Mouse (Mus musculus) CH12F3 (cell line): Measurements from ENCODE around the gene Smyd1.

Experiments used
- in situ Hi-C: fragments of 300-500 bp; cut with MboI; formaldehyde crosslinking; loops from 2 replicates; pipeline ENCODE4 v1.14.3; 2020; ENCODE audit warnings: low sequenced_read_pairs

Gene Smyd1

DNA sequence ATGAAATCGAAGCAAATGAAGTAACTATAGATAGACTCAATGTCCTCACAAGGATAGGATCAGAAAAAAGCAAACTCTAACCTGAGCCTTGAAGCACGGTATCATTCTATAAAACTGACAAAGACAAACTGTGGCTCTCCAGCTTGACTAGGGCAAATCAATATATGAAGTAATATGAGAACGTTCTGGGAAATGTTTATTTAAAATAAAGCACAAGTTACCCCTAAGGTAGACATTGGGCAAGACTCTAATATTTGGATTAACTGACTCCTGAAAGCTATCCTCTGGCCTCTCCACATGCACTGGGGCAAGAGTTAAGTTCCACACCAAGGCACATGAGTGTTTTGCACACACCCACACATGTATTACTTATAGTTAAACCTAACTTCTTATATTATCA lies 61.0 kb downstream of the Smyd1 start:
- in situ Hi-C loops, result no loop called here

- in situ Hi-C loops, result no loop called here
Measured at GRCm38 (mm10) chr6:71260051-71260640, 61.9 kb downstream of the Smyd1 start.

GRCm38 (mm10) chr6:71259166-71259565 lies 62.9 kb downstream of the Smyd1 start:
- in situ Hi-C loops, result no loop called here

- in situ Hi-C loops, result no loop called here
Measured at GRCm38 (mm10) chr6:71258562-71258961, 63.5 kb downstream of the Smyd1 start.

DNA sequence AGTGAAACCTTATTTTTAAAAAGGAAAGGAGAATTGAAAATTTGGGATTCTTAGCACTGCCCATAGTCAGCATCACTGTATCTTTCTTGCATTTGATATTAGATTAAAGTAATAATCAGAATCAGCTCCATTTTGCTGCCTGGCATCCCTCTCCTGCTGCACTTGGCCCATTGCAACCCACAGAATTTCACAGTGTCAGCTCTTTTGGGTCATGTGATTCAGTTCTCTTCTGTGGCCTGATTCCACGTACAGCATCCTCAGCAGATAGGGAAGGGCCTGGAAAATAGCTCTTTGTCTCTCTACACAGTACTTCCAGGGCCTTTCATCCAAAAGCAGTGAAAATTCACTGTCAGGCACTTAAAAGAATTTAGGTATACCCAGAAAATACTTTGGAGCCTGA lies 64.7 kb downstream of the Smyd1 start:
- in situ Hi-C loops, result no loop called here

GRCm38 (mm10) chr6:71256166-71256565 lies 65.9 kb downstream of the Smyd1 start:
- in situ Hi-C loops, result no loop called here

- in situ Hi-C loops, result no loop called here
Measured at GRCm38 (mm10) chr6:71254456-71254855, 67.6 kb downstream of the Smyd1 start.

- in situ Hi-C loops, result no loop called here
Measured at GRCm38 (mm10) chr6:71250951-71251350, 71.1 kb downstream of the Smyd1 start.

- in situ Hi-C loops, result no loop called here
Measured at GRCm38 (mm10) chr6:71249615-71250014, 72.4 kb downstream of the Smyd1 start.

- in situ Hi-C loops, result no loop called here
Measured at GRCm38 (mm10) chr6:71248420-71248819, 73.6 kb downstream of the Smyd1 start.

GRCm38 (mm10) chr6:71243258-71243657 lies 78.8 kb downstream of the Smyd1 start:
- in situ Hi-C loops, result no loop called here

DNA sequence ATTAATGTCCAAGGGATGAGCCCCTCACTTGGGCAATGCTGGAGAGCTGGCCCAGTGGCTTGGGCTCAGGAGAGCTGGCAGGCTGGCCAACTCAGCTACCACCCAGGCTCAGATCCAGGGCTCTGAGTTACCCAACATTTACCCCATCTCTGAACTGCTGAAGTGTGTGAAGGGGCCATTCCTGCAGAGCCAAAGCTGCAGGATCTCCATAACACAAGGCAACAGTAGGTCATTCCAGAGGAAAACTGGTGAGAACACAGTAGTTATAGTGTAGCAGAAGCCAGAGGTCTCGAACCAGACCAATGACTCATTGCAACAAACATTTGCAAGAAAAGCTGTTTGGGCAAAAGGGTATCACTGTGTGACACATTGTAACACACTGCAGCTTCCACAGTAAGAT lies 79.2 kb downstream of the Smyd1 start:
- in situ Hi-C loops, result no loop called here

DNA sequence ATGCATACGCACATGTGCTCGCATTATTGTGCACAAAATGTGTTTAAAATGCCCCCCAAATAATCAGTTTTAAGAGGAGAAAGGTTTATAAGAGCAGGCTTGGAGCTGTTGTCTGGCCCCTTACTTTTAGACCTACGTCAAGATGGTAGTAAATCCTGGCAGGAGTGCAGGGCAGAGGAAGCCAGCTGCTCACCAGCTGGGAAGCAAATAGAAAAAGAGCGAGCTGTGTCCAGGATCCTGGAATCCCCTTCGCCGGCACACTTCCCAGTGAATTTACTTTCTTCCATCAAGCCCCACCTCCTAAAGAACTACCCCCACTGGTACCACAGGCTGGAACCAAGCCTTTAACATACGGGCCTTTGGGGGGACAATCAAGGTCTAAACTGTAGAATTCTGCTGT lies 81.2 kb downstream of the Smyd1 start:
- in situ Hi-C loops, result no loop called here

- in situ Hi-C loops, result no loop called here
Measured at GRCm38 (mm10) chr6:71239069-71239750, 82.8 kb downstream of the Smyd1 start.

DNA sequence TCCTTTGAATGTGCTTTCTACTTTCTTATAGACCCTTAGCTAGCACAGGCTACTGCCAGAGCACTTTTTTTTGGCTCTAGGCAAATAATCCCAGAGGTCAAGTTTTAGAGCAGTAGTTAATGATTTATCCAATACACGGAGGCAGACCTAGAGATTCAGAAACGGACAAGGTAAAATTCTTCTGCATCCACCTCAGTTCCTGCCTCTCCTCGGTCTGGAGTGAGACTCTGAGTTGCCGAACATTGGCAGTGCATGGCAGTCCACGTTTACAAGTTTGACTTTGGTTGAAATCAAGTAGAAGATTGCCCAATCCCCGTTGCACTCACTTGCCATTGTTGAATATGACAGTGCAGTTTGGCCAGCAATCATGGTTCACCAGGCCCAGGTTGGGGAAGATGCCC lies 85.0 kb downstream of the Smyd1 start:
- in situ Hi-C loops, result no loop called here

DNA sequence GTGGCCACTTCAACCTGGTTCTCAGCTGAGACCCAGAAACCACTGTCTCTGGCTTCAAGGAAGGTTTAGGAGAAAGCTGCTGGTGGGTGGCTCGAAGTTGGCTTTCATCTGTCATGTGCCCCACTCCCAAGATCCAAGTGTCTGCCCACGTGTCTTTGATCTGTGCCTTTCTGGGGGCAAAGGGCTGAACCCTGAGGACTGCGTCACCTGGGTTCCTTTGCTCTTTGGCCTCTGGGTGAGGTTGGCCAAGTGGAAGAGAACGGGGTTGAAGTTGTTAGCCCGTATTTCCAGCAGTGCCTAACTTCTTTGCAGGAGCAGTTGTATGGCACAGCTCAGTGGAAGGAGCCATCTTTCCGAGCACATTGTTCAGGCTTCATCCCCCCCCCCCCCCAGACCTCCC lies 85.5 kb downstream of the Smyd1 start:
- in situ Hi-C loops, result no loop called here

- in situ Hi-C loops, result no loop called here
Measured at GRCm38 (mm10) chr6:71235944-71236343, 86.1 kb downstream of the Smyd1 start.

- in situ Hi-C loops, result no loop called here
Measured at GRCm38 (mm10) chr6:71235121-71235520, 86.9 kb downstream of the Smyd1 start.

DNA sequence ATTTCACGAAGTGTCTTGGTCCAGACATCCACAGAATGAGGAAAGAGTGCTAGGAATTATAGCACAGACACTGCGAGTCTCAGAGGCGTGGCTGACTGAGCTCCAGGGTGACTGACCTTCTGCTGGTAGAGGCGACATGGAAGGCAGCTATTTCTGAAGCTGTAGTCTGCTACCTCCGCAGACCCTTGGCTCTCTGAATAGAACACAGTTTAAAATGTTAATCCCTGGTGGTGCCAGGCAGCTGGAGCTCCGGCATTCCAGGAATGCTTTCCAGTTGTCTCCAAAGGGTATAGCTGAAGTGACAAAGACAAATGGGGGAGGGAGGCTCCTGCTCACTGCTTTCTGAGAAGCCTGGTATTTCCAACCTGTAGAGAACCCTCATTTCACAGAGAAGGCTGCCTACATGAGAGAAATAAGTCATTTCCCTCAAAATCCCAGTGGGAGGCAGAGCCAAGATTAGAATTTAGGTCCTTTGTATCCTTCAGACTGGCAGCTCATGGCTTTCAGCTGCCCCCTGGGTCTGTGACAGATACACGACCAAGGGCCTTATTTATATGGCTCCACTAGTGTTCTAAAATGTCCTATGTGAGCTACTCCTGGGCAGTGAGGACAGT lies 94.8 kb downstream of the Smyd1 start:
- in situ Hi-C loops, result no loop called here

- in situ Hi-C loops, result no loop called here
Measured at GRCm38 (mm10) chr6:71226544-71226943, 95.5 kb downstream of the Smyd1 start.

- in situ Hi-C loops, result no loop called here
Measured at GRCm38 (mm10) chr6:71224184-71224943, 97.7 kb downstream of the Smyd1 start.

- in situ Hi-C loops, result no loop called here
Measured at GRCm38 (mm10) chr6:71221501-71221900, 100.5 kb downstream of the Smyd1 start.
